Mouse (Mus musculus): Measurements from ENCODE around the gene Atp11c.
A peak's percentile ranks its signal among the peaks of the same experiment; 100 is the strongest.

GRCm38 (mm10) chrX:60609202-60609601 lies 16.7 kb upstream of the Atp11c start:
- peak; percentile 51; the same call in 1 of the 2 replicates for TF ChIP-seq CTCF (IDR thresholded peaks at IDR 0.05; ENCODE audit: low read depth)
- no peak for TF ChIP-seq EP300 (IDR thresholded peaks at IDR 0.05; ENCODE audit: low read depth)

All from liver, postnatal 0 days (tissue).